Mouse (Mus musculus): Measurements from ENCODE around the gene Gm20458. TPM values are rescaled to one million over a fixed set of nuclear protein-coding genes. Genes with fewer than 3 reads are reported as not detected.
A peak's percentile ranks its signal among the peaks of the same experiment; 100 is the strongest.

Gm20458 gene
- polyA plus RNA-seq, 1 experiment from 2014 or later, result 13.5 TPM

- Histone ChIP-seq H3K27me3 (no peaks in the 10 kb centered on the region), H3K9me3 (replicated peaks) (no peaks in the 10 kb centered on the region), H3K36me3 (no peaks in the 10 kb centered on the region), H3K4me1 (replicated peaks) (peaks cover 77% of the 10 kb centered on the region), H3K4me3 (no peak overlapping the region), H3K9ac (no peak overlapping the region), H3K27ac (no peak overlapping the region), H3K4me2 (no peak overlapping the region)
- no peak for ATAC-seq (replicated peaks; ENCODE audit: insufficient number of reproducible peaks, insufficient read depth, low FRiP score, low read depth)
- 46% methylated on average over 5 of the region's 5 CpGs for WGBS
Measured at GRCm38 (mm10) chr2:164435216-164436090, 25.3 kb upstream of the Gm20458 start.

DNA sequence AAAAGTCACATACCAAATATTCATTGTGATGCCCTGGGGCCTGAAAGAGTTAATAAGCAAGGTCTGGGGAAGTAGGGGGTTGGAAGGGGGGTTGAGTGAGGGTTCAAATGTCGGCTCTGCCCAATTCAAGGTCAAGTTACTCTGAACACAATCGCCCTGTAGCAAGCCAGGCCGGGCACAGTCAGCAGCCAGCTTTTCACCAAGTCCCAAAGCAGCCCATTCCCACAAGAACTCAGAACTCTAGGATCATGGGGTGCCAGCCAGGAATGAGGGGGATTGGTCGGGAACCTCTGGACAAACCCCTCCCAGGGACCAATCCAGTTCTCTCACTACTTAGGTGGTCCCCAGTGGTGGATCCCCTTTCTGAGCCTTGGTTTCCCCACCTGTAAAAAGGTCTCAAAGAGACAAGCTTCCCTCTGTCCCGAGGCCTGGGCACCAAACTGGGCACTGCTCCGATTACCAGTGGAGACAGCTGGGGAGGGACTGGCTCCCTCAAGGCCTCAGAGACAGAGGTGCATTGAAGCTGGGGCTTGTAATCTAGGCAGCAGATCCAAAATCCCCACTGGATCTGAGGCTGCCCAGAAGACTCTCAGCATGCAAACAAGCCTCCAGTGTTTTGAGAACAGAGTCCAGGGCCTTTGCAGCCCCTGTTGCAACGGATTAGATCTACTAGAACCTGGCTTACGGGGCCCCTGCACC is 24.4 kb upstream of the Gm20458 start:
- peaks cover 76% of the 10 kb centered on the region for H3K4me1 ChIP-seq (replicated peaks)
- H3K27me3 ChIP-seq, result 0 out of 2 replicates have a peak, but pooled peaks cover 5% of the 10 kb centered on the region
- no peak overlapping the region for H3K4me2 ChIP-seq
- 23% methylated on average over 8 of the region's 8 CpGs for WGBS
- H3K36me3 ChIP-seq, result no peaks in the 10 kb centered on the region
- no peak overlapping the region; the same call in 1 of the 2 replicates for H3K27ac ChIP-seq
- peak overlapping the region; percentile 22; the same call in 1 of the 2 replicates for H3K9ac ChIP-seq
- no peak for ATAC-seq (replicated peaks; ENCODE audit: insufficient number of reproducible peaks, insufficient read depth, low FRiP score, low read depth)
- H3K9me3 ChIP-seq (replicated peaks), result no peaks in the 10 kb centered on the region
- H3K4me3 ChIP-seq, result no peak overlapping the region

GRCm38 (mm10) chr2:164436961-164437360 is 23.8 kb upstream of the Gm20458 start:
- H3K27me3 ChIP-seq, result 0 out of 2 replicates have a peak, but pooled peaks cover 6% of the 10 kb centered on the region
- H3K9me3 ChIP-seq (replicated peaks), result no peaks in the 10 kb centered on the region
- H3K4me1 ChIP-seq (replicated peaks), result peaks cover 77% of the 10 kb centered on the region
- WGBS, result 45% methylated on average over 3 of the region's 3 CpGs
- H3K4me3 ChIP-seq, result no peak overlapping the region
- H3K27ac ChIP-seq, result no peak overlapping the region; the same call in 1 of the 2 replicates
- H3K36me3 ChIP-seq, result no peaks in the 10 kb centered on the region
- no peak overlapping the region for H3K4me2 ChIP-seq
- H3K9ac ChIP-seq, result peak overlapping the region; percentile 22; the same call in 1 of the 2 replicates
- 0 out of 2 replicates have a peak, but pooled peaks have one; percentile 17 for ATAC-seq (replicated peaks; ENCODE audit: insufficient number of reproducible peaks, insufficient read depth, low FRiP score, low read depth)

DNA sequence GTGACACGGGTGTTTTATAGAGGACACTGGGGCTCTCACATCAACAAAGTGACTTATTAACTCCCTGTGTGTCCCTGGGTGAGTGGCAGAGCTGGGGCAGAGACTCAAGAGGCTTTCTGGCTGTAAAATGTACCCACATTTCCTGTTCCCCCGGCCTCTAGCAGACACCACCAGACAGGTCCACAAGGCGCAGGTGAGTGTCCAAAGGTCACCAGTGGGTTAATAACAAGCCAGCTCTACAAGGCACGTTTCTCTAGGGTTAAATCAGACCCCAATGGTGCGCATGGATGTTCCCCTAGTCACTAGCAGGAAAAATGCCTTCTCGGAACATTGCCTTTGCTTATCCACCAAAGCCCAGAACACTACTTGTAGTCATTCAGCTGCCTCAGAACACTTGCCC is 23.1 kb upstream of the Gm20458 start:
- peaks cover 75% of the 10 kb centered on the region for H3K4me1 ChIP-seq (replicated peaks)
- no peak overlapping the region for H3K9ac ChIP-seq
- WGBS, result 73% methylated on average over 6 of the region's 6 CpGs
- no peak for ATAC-seq (replicated peaks; ENCODE audit: insufficient number of reproducible peaks, insufficient read depth, low FRiP score, low read depth)
- no peaks in the 10 kb centered on the region for H3K36me3 ChIP-seq
- 0 out of 2 replicates have a peak, but pooled peaks cover 6% of the 10 kb centered on the region for H3K27me3 ChIP-seq
- no peak overlapping the region for H3K4me3 ChIP-seq
- H3K27ac ChIP-seq, result no peak overlapping the region
- no peak overlapping the region for H3K4me2 ChIP-seq
- no peaks in the 10 kb centered on the region for H3K9me3 ChIP-seq (replicated peaks)

- Histone ChIP-seq H3K4me1 (replicated peaks) (peaks cover 72% of the 10 kb centered on the region), H3K27ac (no peak overlapping the region), H3K9ac (no peak overlapping the region)
Measured at GRCm38 (mm10) chr2:164438257-164438656, 22.5 kb upstream of the Gm20458 start.

GRCm38 (mm10) chr2:164439001-164439421 is 21.8 kb upstream of the Gm20458 start:
- Histone ChIP-seq H3K4me1 (replicated peaks) (peaks cover 70% of the 10 kb centered on the region), H3K27me3 (peaks cover 9% of the 10 kb centered on the region; the same call in 1 of the 2 replicates), H3K9me3 (replicated peaks) (no peaks in the 10 kb centered on the region), H3K4me2 (0 out of 2 replicates have a peak overlapping the region, but pooled peaks have one; percentile 3), H3K4me3 (no peak overlapping the region), H3K27ac (no peak overlapping the region; the same call in 1 of the 2 replicates), H3K9ac (no peak overlapping the region), H3K36me3 (no peaks in the 10 kb centered on the region)
- no peak for ATAC-seq (replicated peaks; ENCODE audit: insufficient number of reproducible peaks, insufficient read depth, low FRiP score, low read depth)
- WGBS, result 51% methylated on average over 3 of the region's 3 CpGs

More at GRCm38 (mm10) chr2:164438257-164438656, 22.5 kb upstream of the Gm20458 start:
- H3K36me3 ChIP-seq, result no peaks in the 10 kb centered on the region
- H3K27me3 ChIP-seq, result 0 out of 2 replicates have a peak, but pooled peaks cover 6% of the 10 kb centered on the region
- no peak overlapping the region for H3K4me3 ChIP-seq
- ATAC-seq (replicated peaks; ENCODE audit: insufficient number of reproducible peaks, insufficient read depth, low FRiP score, low read depth), result no peak
- WGBS, result 57% methylated on average over 8 of the region's 8 CpGs
- no peak overlapping the region for H3K4me2 ChIP-seq
- no peaks in the 10 kb centered on the region for H3K9me3 ChIP-seq (replicated peaks)

DNA sequence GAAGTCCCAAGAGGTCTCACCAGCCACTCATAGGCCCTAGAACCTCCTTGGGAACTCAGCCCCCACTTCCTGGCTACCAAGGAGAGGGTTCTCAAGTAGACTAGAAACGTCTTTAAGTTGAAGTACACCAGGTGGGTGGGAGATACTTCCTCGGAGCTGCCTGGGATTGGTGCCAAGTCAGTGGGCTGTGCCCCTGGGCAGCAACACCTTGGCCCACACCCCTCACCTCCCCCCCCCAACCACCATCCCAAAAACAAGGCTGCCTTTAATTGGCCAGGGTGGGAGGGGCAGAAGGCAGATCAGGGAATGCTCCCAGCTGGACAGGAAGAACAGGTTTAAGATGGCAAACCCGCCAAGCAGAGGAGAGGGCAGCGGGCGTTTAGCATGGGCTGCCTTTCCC is 20.5 kb upstream of the Gm20458 start:
- Histone ChIP-seq H3K4me3 (no peak overlapping the region), H3K27ac (no peak overlapping the region), H3K36me3 (no peaks in the 10 kb centered on the region), H3K9ac (no peak overlapping the region), H3K9me3 (replicated peaks) (no peaks in the 10 kb centered on the region), H3K4me2 (no peak overlapping the region), H3K27me3 (peaks cover 22% of the 10 kb centered on the region), H3K4me1 (replicated peaks) (peaks cover 67% of the 10 kb centered on the region)
- WGBS, result 69% methylated on average over 5 of the region's 5 CpGs
- ATAC-seq (replicated peaks; ENCODE audit: insufficient number of reproducible peaks, insufficient read depth, low FRiP score, low read depth), result no peak

GRCm38 (mm10) chr2:164441155-164441554 is 19.6 kb upstream of the Gm20458 start:
- no peak for ATAC-seq (replicated peaks; ENCODE audit: insufficient number of reproducible peaks, insufficient read depth, low FRiP score, low read depth)
- Histone ChIP-seq H3K27ac (no peak overlapping the region), H3K4me1 (replicated peaks) (peaks cover 58% of the 10 kb centered on the region), H3K27me3 (peaks cover 27% of the 10 kb centered on the region), H3K9ac (peak overlapping the region; percentile 34; the same call in 1 of the 2 replicates), H3K36me3 (no peaks in the 10 kb centered on the region), H3K4me2 (peak overlapping the region; percentile 95), H3K4me3 (peak overlapping the region; percentile 75), H3K9me3 (replicated peaks) (no peaks in the 10 kb centered on the region)
- 52% methylated on average over 8 of the region's 8 CpGs for WGBS

DNA sequence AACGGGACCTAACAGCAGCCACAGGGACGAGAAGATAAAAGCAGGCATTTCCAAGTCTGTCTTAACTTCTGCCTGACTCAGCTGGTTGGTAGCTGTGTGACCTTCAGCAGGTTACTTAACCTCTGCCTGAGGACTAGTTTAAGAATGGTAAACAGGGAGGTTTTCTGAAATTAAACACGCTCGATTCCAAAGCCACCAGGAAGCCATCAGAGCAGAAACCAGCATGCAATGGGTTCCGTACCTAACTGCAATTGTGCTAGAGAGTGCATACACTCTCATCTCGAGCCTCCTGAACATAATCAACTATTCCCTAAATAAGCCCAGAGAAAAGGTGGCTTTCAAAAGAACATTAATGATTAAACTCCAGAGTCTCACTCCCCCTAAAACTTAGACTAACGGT is 19.0 kb upstream of the Gm20458 start:
- Histone ChIP-seq H3K9me3 (replicated peaks) (no peaks in the 10 kb centered on the region), H3K9ac (peak overlapping the region; percentile 80), H3K36me3 (no peaks in the 10 kb centered on the region), H3K4me2 (peak overlapping the region; percentile 95), H3K4me1 (replicated peaks) (peaks cover 53% of the 10 kb centered on the region), H3K27ac (no peak overlapping the region), H3K27me3 (peaks cover 30% of the 10 kb centered on the region), H3K4me3 (peak overlapping the region; percentile 75)
- no peak for ATAC-seq (replicated peaks; ENCODE audit: insufficient number of reproducible peaks, insufficient read depth, low FRiP score, low read depth)
- WGBS, result 38% methylated on average over 7 of the region's 7 CpGs

GRCm38 (mm10) chr2:164442315-164443050 is 18.3 kb upstream of the Gm20458 start:
- H3K4me3 ChIP-seq, result peak overlapping the region; percentile 75
- peak overlapping the region; percentile 72 for H3K27ac ChIP-seq
- peaks cover 46% of the 10 kb centered on the region for H3K4me1 ChIP-seq (replicated peaks)
- H3K9ac ChIP-seq, result peak overlapping the region; percentile 80
- no peaks in the 10 kb centered on the region for H3K36me3 ChIP-seq
- peaks cover 30% of the 10 kb centered on the region for H3K27me3 ChIP-seq
- H3K9me3 ChIP-seq (replicated peaks), result no peaks in the 10 kb centered on the region
- WGBS, result 4% methylated on average over 29 of the region's 29 CpGs
- peak; percentile 73 for ATAC-seq (replicated peaks; ENCODE audit: insufficient number of reproducible peaks, insufficient read depth, low FRiP score, low read depth)
- H3K4me2 ChIP-seq, result peak overlapping the region; percentile 95

All from heart, embryonic 15.5 days (tissue).